Mouse (Mus musculus) cerebellum, adult 9-11 months (tissue): ENCODE measurements at regions not wholly inside any gene's neighbourhood (a gene's known extent, or its start where the extent isn't known, plus 50 kb on each side); places are given as distances from the start of the nearest gene placed in this dataset.

Source experiments
- DNase-seq: peaks from one replicate; pipeline ENCODE4 v3.0.0; 2022

DNA sequence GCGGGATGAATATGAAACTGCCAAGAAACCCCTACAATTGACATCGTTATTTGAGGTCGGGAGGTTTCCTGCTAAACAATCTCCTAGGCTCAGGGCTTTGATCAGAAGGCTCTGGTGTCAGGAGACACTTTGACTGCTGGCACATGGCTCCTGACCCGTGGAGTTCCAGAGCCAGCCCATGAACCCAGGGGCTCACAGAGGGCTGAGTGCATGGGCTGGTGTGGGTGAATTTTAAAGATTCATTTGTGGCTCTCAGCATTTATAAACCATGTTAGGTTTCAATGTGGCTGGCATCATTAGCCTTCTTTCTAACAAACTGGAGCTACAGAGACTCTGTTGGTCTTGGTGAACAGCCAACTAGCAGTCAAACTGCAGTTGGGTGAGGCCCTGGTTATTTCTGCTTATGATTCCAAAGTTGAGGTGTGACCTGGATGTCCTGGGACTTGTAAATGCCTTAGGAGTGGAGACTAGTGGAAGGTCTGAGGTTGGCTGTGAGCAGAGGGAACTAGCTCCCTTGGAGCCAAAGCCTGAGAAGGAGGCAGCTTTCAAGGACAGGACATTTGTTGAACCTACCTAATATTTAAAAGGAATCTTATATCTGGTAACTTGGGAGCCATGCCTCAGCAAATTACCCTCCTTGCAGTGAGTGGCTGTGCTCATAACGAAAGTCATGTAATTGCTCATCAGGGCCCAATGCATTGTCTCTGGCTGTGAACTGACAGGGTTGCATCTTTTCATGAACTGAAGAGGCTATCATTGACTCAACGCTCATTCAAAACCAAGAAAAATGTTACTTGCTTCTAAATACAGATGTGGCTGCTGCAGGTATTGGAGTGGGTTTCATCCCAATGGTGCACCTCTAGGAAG, 108.0 kb upstream of the Mki67 start:
- DNase-seq = no peak

DNA sequence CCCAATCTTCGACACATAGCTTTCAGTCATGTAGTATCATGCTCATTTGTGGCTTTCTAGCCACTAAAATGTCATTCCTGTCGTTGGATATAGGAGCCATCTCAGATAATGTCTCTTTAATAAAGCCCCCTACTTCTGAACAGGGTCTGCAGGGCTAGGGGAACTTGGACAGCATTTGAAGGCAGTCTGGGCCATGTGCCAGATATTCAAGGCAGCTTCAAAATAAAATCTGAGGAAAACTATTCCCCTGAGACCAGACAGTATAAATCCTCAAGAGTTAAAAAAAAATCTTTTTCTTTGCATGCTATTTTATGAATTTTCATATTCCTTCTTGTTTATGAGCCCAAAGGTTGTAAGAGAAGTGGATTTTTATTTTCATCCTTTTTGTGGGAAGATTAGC, 113.1 kb upstream of the Mki67 start:
- no peak for DNase-seq

DNA sequence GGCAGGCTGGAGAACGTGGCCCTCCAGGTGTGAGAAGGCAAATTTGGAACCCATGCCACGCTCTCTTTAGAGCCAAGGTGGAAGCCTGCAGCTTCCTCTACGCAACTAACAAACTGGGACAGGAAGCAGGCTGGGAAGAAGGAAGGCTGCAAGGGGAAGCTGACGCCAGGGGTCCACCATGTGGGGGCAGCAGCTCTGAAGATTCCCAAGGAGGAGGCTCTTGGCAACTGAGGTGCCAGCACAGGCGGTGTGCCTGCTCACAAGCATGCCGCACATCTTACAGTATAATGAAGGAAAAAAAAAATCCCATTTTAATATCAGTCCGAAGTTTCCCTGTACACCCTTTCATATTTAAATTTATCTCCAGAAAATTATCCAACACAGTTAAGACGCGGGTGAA, 117.3 kb upstream of the Mki67 start:
- DNase-seq = no peak

DNA sequence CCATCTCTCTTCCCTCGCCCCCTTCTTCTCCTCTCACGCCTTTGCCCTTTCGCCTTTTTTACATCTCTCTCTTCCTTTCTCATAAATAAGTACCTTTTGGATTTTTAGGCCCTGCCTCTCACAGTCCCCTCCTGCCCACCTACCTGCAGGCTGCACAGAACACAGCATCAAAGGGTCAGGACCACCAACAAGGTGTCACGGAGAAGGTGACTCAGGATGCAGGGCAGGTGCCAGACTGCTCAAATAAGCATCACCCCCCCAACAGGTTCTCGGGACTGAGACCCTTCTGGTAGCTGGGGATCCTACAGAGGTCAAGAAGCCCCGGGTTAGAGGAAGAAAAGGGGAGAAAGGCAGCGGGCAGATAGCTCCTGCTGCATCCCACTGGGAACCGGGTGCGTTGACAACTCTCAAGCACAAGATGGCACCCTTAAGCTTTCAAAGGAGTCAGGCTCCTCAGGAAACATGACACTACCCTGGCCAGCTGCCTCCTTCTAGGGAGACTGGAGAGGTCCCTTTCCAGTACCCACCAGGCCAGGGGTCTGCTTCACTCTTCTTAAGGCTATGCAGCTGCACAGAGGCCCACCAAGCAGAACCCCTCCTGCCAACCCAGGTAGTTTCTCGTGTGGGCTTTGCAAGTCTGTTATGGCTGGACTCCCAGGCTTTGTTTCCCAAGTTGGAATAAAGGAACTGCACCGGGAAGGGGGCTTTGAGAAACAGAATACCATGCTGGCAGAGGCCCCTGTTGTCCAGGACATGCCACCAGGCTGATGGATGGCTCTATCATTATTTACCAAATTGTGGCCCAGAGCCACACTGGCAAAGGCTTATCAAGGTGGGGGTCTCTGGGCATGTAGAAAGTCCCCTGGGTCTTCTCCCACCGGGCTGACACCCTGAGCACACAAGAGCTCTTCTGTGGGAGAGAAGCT, 120.9 kb upstream of the Mki67 start:
- DNase-seq = peak; percentile 14

DNA sequence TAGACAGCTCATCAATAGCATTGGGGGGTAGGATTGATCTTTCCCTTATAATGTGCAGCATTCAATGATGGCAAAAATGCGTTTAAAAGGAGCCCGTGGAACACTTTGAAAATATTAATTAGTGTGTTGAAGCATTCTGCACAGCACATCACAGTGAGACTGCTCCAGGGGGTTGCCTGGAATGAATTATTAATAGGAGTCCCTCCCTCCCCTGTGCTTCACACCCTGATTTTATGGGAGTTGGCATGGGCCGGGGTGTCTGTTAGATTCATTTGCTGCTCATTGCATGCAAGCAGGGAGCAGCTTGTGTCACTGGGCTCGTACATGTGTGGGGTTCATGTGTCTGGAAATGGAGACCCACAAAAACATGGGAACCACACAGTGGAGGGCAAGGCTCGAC, 127.9 kb upstream of the Mki67 start:
- DNase-seq = no peak

DNA sequence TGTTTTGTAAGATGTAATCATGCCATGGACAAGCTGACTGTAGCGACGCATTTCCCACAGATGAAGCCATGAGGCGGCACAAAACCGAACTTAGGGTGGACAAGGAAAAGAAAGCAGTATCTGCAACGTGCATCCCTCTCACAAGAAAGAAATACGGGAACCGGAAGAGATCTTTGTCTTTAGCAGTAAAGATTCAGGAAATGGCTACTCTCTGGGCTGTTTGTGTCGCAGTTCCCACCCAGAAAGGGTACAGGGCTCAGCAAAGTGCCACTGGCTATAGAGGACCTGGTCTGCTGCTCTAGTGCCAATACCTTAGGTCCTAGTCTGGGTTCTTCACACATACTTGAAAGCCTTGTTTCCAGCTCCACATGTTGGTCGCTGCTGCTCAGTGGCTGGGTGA, 131.1 kb upstream of the Mki67 start:
- DNase-seq = no peak

DNA sequence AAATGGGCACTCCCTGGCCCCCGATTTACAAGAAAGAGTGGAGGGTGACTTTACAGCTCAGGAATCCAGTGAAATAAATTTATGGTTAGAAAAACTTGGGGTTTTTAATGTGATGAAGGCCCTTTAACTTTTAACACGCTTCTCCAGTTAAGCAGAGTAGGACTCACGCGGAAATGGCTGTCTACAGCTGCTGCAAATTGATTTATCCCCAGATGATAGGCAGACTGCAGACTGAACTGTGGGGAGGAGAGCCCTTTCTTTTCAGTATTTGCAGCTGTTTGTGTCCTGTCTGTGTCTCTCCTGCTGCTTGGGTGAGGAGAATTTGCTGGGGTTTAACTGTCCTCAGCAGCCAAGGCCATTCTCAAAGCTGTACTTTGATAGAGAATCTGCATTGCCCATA, 132.0 kb upstream of the Mki67 start:
- DNase-seq = no peak

DNA sequence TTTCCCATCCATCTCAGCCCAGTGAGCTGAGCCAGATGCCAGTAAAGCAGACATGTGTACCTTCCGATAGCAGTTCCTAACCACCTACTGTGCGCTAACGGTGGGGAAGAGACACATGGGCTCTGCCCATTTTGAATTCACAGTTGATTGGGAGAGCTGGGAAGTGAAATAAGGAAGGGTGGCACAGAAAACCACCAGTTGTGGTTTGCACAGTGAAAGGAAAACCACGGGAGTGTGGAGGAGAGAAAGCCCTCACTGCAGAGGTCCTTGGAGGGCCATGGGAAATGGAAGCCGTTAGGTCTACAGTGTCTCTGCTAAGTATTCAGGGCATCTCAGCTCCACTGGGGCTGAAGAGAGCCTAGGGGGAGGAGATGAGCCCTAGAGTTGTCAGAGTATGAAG, 132.7 kb upstream of the Mki67 start:
- no peak for DNase-seq

DNA sequence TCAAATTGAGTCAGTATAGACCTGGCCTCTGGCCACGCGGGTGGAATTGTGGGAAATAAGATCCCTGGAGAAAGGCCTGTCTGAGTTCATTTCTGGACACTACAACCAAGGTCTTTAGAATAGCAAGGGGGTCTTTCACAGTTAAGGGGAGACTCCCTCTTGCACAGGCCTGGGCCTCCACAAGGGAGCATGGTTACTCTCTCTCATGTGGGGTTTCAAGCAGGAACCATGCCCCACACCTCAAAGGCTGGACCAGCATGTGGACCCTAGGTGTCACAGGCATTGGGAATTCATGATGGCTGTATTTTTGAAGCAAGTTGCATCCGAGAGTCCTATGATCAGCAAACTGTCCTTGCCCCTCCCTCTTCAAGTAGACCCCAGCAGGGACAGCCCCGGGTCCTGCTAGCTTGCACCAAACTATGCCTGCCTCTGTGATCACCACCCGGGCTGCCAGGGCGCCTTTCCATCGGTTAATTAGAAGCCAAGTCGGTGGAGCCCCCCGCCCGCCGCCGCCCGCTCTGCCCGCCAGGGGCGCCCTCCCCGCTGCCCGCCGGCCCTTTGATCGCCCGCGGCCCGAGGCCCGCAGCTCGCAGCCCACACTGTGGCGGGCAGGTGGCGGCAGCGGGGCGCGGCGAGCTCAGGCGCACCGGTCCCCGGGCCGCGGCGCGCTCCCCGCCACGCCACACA, 137.1 kb upstream of the Mki67 start:
- DNase-seq = no peak

DNA sequence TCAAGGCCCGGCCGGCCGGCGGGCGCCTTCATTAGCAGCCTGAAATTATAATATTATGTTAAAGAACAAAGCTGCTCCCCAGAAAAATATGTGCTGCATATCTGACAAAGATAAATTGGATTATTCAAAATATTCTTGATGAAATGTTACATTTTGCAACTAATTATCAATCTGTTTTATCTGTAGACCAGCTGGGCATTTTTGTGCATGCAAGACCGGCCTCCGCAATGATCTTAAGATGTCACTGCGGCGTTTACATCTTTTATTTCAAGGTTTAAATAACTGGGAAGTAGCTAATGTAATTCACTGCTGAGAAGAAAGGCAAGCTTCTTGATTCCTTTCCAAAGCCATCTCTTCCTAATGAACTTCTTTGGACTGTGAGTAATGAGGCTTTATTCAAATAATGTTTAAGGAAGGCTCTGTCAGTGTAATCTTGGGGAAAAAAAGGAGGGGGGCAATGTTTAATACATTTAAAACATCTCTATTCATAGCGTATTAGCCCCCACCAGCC, 137.7 kb upstream of the Mki67 start:
- DNase-seq = no peak

DNA sequence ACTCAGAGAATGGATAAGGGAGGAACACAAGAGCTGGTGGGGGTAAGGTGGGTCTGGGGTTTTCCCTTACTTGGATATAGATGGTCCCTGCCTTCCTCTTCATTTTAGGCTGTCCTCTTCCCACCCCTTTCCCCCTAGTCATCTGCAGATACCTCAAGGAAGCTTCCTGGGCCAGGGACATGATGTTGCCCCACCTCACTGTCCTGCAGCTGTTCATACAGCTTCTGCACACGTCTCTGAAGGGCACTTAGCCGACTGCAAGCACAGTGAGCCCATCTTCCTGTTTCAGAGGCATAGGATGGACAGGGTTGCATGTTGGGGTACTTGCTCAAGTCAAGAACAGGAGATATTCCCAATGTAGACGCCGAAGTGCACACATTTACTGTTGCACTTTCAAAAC, 144.1 kb upstream of the Mki67 start:
- DNase-seq = no peak

DNA sequence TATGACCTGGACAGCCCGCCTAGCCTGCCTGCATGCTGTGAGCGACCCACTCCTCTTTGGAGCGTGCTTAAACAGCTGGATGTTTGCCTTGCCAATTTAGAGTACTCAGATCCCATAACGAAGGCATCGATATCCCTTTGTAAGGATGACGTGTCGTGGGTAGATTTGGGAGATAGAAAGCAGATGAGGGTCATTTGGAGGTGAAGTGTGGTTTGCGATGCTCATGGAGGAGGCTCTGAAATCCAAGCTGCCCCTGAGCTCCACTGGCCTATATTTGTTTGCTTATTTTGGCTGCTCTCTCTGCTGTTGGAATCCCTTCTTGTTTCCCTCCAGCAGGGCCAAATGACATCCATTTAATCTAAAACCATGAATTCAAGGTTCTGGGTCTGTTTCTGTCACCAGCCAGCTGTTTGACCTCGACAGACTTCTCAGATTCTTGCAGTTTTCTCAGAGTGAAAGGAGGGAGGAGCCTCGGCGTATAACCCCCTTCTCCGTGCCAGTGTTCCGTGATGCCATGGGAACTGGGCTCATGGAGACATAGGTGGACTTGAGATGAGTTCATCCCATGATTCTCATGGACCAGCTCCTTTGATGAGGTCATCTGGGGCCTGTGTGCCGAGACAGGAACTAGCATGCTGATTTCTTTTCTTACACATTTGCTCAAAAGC, 144.7 kb upstream of the Mki67 start:
- DNase-seq = no peak

DNA sequence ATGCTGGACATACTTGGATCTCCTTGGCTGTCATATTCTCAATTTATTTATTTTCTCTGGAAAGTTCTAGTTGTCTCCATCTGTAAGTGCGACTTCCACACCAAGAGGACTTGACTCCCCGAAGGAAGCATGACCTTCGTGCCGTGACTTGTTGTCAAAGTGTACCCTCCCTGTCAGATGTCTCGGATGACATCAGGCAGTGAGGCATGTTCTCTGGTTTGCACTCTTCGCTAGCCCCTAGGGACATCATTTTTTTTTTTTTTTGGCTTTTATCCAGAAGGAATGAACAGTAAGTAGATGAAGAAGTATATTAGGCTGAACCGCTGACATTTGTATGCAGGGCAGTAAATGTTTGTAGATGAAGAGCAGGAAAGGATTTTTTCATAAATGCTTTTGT, 145.2 kb upstream of the Mki67 start:
- DNase-seq = no peak

DNA sequence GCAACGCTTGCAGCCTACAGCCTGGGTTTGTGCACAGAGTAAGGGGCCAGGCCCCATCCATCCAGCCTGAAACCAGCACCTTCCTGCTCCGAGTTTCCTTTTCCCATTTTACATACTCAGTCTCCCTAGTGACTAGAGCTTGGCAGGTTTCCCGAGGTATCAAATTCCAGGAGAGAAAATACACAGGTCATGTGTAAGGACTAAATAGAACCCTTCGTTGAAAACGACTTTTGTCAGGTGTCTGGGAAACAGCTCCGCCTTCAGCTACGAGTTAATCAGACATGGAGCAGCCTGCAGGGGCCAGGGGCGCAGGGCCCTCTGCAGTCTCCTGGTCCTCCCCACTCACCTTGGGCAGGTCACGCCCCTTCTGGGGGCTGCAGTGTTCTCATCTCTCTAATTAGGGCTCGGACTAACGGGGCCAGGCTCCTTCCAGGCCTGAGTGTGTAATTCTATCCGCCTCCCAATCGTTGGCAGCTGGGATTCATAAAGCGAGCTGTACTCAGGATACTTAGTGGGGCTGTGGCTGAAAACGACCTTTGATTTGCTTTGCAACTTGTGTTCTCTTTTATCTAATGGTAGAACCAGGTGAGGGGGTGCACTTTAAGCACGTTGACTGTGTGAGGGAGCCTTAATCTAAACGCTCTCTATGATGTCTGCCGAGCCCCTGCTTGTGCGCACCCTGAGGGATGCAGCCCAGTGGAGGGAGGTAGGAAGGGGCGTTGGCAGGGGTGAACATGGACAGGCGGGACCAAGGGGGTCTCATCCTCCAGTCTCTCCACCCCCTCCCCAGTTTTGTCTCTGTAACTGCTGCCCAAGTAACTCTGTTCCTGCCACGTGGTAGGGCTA, 147.6 kb upstream of the Mki67 start:
- DNase-seq = no peak

DNA sequence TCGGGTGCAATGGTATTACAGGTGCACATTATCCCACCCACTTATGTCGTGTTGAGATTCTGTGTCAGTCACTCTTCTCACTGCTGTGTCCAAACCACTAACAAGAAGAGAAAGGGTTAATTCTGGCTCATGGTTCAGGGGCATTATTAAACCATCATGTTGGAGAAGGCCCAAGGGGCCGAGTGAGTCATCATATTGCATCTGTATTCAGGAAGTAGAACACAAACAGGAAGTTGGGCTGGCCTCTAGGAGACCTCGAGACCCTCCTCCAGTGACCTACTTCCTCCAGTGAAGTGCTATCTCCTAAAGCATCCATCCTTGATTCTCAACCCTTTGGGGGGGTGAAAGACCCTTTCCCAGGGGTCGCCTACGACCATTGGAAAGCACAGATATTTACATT, 154.8 kb upstream of the Mki67 start:
- no peak for DNase-seq

DNA sequence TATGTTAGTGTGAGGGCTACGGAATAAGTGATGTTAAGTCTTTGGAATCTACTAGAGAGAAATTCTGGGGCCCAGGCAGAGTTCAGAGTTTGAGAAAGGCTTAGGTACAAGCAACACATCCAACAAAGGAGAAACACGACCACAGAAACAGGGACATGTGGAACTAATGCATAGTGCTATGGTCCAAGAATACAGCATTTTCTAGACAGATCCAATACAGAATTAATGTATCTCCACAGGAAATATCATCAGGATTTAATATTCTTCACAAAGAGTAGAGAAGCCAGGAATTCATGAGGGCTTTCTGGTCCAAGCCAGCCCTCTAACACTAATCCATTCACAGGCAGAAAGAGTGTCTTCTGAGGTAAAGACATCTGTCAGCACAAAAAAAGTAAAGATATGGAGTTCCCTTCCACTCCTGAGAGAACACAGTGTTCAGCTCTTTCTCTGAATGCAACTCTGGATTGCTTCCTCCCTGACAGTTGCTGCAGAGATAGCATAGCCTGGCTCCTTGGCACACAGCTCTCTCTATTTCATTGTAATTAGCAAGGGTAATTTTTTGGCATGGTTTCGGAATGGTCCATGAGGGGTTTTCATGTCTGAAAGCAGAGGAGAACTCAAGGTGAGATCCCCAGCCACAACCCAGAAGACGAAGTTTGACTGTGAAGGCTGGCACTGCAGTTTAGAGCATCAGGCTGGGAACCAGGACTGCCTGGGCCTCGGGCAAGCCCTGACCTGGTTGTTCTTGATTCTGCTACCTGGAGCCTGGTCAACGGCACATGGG, 161.1 kb upstream of the Mki67 start:
- no peak for DNase-seq

DNA sequence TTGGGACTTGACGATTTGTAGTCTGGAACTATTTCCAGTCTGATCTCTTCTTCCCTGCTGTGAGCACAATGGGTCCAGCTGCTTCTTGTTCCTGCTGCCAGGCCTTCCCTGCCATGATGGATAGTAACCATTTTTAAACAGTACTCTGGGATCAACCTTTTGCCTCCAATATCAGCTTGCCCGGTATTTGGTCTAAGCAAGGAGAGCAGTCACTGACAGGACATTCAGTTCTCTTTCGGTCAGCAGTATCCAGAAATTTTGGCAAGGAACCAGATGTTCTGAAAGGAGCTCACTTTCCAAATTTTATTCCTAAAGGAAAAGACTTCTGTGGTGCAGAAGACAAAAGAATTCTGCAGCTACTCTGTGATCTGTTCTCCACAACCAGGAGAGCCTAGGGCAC, 162.6 kb upstream of the Mki67 start:
- DNase-seq = no peak

DNA sequence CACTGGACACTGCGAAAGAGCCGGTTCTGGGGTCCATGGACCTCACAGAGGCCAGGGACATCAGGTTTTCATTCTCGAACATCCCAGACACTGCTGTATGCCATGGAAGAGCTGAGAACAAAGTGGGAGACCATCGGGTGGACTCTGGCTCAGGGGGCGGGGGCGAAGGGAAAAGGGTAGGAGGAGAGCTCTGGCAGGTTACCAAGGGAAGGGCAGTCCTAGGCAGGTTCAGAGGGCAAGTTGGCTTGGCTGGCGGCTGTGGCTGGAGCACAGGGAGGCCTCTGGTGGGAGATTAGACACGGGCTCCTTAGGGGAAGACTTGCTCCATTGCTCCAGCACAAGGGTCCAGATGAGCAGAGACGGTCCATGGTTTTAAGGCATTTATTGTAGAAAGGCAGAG, 164.3 kb upstream of the Mki67 start:
- no peak for DNase-seq

DNA sequence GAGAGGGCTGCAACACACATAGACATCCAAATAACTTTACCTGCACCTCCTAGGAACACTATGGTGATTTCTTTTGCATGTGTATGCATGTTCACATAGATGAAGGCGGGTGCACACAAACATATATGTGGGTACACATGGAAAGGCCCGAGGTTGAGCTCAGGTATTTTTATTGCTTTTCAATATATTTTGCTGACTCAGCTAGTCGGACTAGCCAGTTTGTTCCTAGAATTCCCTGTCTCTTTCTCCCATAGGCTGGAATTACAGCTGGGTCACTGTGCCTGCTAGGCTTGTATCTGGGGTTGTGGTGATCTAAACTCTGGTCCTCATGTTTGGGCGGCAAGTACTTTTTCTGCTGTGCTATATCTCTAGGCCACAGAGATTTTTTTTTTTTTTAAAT, 166.1 kb upstream of the Mki67 start:
- DNase-seq = no peak

DNA sequence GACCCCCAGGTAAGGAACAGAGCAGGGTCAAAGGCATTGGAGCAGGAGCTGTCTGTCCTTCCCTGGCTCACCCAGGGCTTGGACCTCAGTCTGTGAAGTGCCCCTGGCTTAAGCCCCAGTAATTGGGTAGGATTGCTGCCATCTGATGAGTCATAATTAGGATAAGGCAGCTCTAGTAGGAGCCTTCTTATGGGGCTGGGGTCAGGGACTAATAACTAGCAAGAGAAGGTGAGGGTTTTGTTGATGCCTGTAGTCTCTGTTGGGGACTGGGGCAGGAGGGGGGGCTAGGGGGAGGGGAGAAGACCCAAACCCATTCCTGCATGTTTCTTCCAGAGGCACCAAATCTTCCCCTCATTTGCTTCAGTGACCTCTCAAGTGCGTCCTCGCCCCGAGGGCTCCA, 172.4 kb upstream of the Mki67 start:
- DNase-seq = no peak
